Mouse (Mus musculus): ENCODE measurements around the gene Lmo1. TPM values are rescaled to one million over a fixed set of nuclear protein-coding genes. Genes with fewer than 3 reads are reported as not detected.
"Not testable (repeated sequence)": the region's sequence is repeated elsewhere in the genome, so short reads cannot be mapped to it uniquely, and the experiment has no call there.

Lmo1 gene
- total RNA-seq, 2 experiments from 2014 or later: 65.6 to 72.7 TPM

DNA sequence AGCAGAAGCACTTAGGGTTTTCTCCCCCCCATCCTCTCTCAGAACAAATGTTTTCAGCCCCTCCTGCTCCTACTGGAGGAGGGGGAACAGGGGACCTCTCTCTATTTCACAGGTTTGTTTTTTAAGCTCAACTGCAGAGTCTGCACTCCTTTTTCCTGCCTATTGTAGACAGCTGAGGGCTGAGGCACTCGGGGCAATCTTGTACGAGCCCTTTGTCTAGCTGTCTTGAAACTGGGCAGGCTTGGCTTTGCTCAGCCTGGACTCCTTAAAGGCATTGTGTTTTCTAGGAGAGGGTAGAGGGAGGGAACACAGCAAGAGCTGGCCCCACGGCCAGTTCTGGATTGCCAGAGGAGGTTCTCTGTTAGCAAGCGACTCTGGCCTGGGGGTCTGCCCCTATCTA is 59.5 kb downstream of the Lmo1 start:
- not testable (repeated sequence) for DNase-seq (ENCODE audit: low spot score in 2 of 2)

DNA sequence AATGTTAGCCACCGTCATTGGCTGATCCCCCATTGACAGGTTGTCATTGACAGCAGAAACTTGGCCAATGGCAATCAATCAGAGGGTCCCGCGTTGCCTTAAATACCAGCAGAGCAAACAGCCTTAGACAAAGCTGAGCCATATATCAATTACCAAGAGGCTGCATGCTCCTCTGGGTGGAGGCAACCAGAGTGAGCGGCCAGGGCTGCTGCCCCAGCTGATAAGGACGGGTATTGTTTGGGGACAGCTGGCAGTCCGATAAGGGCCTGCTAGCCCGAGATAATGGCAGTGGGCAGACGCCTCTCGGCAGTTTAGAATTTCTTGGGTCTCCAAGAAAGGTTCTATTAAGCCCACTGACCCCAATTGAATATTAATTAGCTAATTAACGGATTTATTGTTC is 60.1 kb downstream of the Lmo1 start:
- no peak for DNase-seq (ENCODE audit: low spot score in 2 of 2)

- peak; percentile 76 to 91 for DNase-seq (ENCODE audit: low spot score in 2 of 2)
These were observed 64.0 kb downstream of the Lmo1 start for GRCm38 (mm10) chr7:109111000-109111399.

DNA sequence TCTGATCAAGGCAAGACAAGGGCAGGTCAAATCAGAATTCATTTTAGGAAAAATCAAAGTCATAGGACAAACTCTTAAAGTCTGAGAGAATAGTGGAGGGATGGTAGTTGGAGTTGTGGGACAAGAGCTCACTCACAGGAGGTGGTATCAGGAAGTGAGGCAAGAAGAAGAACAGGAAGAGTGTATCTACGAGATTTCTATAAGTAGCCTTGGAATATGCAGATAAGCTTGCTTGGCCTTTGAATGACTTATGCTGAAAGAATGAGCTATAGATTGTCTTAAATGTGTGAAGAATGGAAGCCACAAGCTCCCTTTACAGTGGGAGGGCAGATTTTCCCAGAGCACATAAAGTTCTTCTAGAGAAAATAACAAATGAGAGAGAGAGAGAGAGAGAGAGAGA is 70.1 kb downstream of the Lmo1 start:
- DNase-seq (ENCODE audit: low spot score in 2 of 2): no peak

DNA sequence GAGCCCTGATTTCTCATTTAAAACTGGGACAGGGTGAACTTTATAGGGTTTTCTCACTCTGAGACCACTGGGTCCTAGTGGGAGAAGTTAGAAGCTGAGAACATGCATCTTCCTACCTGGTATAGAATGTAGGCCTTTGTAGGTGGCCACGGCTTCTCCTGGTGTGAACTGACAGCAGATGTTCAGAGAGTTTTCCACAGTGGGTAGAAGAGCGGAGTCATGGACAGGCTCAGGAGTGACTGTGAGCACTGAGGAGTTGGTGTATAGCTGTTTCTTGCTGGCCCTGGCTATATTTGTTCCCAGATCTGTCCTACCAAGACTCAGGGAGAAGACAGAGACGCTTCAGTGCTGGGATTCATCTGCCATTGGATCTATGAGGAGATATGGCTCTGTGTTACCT is 73.8 kb downstream of the Lmo1 start:
- no peak for DNase-seq (ENCODE audit: low spot score in 2 of 2)

DNA sequence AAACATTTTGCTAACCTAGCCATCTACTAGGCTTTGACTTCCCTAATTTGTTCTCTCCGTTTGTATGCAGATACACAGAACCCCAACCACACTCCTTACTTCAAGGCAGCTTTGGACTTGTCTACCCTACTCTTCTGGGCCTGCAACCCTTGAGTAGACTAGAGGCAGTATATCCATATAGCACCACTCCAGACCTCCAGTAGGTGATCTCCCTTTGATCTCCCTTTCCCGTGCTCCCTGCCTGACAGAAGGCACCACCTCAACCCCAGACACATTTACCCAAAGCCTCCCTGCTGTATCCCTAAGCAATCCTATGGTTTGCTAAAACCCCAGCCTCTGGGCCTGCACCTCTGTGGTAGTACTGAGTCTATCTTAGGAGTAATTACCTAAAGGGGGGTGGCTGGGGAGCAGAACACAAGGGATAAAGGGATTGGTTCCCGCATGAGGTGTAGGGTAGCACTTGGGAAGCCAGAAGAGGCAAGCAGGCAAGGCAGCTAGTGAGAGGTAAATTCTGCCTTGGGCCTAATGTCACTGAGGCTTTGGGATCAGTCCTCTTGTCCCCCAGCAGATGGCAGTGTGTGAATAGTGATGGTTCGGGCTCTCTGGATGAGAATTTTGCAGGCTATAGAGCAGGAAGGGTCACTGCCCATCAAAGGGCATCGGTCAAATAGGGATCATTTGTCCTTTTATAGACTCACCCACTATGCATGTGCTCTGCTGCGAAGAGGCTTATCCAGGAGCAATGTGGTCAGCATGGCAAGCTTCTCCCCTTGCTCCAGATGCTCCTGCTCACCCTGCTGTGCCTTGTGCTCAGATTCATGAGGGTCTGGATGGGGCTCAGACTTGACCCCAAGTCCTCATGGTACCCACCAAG is 76.6 kb downstream of the Lmo1 start:
- DNase-seq (ENCODE audit: low spot score in 2 of 2): peak; percentile 16 to 61

GRCm38 (mm10) chr7:109097203-109097602 is 77.8 kb downstream of the Lmo1 start:
- no peak for DNase-seq (ENCODE audit: low spot score in 2 of 2)

DNA sequence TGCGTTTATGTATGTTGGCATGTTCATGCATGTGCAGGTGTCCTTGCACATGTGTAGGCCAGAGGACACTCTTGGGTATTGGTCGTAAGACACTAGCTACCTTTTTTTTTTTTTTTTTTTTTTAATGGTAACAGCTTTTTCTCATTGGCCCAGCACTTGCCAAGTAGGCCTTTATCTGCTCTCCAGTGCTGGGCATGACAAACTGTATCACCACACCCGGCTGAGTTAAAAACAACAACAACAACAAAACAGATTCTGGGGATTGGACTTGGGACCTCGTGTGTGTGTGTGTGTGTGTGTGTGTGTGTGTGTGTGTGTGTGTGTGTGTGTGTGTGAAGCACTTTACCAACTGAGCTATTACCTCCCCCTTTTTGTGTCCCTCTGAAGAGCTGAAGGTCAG is 78.4 kb downstream of the Lmo1 start:
- DNase-seq (ENCODE audit: low spot score in 2 of 2): no peak

DNA sequence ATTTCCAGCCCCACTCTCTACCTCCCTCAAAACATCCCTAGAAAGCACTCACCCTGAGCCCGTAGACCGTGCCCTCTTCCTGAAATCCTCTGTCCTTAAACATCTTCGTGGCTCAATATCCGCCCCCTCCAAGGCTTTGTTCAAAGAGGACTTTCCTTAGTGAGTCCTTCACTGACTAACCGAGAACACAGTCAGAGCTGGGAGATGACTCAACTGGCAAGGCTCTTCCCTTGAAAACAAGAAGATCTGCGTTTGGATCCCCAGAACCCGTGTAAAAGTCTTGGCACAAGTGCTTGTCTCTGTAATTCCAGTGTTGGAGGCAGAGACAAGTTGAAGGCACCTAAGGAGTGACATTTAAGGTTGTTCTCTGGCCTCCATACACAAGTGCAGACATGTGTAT is 80.7 kb downstream of the Lmo1 start:
- DNase-seq (ENCODE audit: low spot score in 2 of 2): no peak

GRCm38 (mm10) chr7:109091316-109091715 is 83.7 kb downstream of the Lmo1 start:
- not testable (repeated sequence) for DNase-seq (ENCODE audit: low spot score in 2 of 2)

Other genes with a start within 250 kb of the Lmo1 start
- under 1 TPM; 0.32 to 0.38 TPM for gene Nlrp10, start 245.0 kb downstream of the Lmo1 start, total RNA-seq (2021)
- 100 to 1,000 TPM; 101 to 103 TPM for gene Eif3f, start 240.8 kb downstream of the Lmo1 start, total RNA-seq (2021)
- 100 to 1,000 TPM; 179 TPM for gene Tub, start 224.9 kb downstream of the Lmo1 start, total RNA-seq (2021)
- 10 to 100 TPM; 67.2 to 72.2 TPM for gene Ric3, start 91.9 kb downstream of the Lmo1 start, total RNA-seq (2021)

Measured in layer of hippocampus, adult 18-20 months (tissue).